Mouse (Mus musculus) E14TG2a.4 (cell line): ENCODE measurements around the gene Kdm1a.
A peak's percentile ranks its signal among the peaks of the same experiment; 100 is the strongest.

Experiments used
- H3K27me3 ChIP-seq: 2 replicates; pipeline ENCODE4 v1.6.1; 2014; ENCODE audit warnings: low read length, control low read depth; ENCODE audit not compliant: insufficient read depth
- H3K36me3 ChIP-seq: 2 replicates; pipeline ENCODE4 v1.6.1; 2014; ENCODE audit warnings: low read length, control low read depth; ENCODE audit not compliant: insufficient read depth
- H3K4me1 ChIP-seq: replicated peaks from 2 replicates; pipeline ENCODE4 v1.6.1; 2014; ENCODE audit warnings: low read depth, low read length, control low read depth
- H3K4me3 ChIP-seq: replicated peaks from 2 replicates; pipeline ENCODE4 v1.5.1; 2014; ENCODE audit warnings: mild to moderate bottlenecking, low read length
- H3K9me3 ChIP-seq: 2 replicates; pipeline ENCODE4 v1.6.1; 2014; ENCODE audit warnings: low read length, control low read depth
- CTCF ChIP-seq: conservative IDR thresholded peaks from 2 replicates; pipeline ENCODE4 v1.5.1; 2014; ENCODE audit warnings: low read length
- NANOG ChIP-seq: IDR thresholded peaks from 2 replicates; pipeline ENCODE4 v1.6.1; 2014; ENCODE audit warnings: borderline replicate concordance, low read length, mixed read lengths
- POU5F1 ChIP-seq: IDR thresholded peaks from 2 replicates; pipeline ENCODE4 v1.6.1; 2014; ENCODE audit warnings: low read length, borderline replicate concordance

Gene Kdm1a

DNA sequence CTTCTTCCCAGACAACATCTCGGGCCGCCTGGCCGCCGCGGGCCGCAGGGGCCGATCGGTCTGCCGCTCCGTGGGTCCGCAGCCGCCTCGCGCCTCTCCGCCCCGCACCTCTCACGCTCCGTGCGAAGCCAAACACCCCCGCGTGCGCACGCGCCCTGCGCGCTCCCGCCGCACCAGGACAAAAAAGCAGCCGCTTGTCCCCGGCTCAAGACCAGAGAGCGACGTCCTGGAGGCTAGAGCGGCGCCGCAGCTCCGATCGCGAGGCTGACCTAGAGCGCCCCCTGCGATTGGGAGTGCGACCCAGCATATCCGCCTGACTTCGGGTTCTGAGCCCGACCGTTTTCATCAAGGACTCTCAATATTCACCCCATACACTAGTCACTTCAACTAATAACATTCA lies at the start of gene Kdm1a:
Kdm1a (minus strand) TSS at position 156 of the 400 bp plus-strand sequence.
- TF ChIP-seq NANOG (no peak), CTCF (peak; percentile 56), POU5F1 (no peak)
- H3K36me3 ChIP-seq, result peaks cover 4% of the 10 kb centered on the region; the same call in 1 of the 2 replicates
- H3K4me1 ChIP-seq, result peaks cover 60% of the 10 kb centered on the region
- no peaks in the 10 kb centered on the region for H3K27me3 ChIP-seq
- H3K9me3 ChIP-seq, result no peaks in the 10 kb centered on the region
- H3K4me3 ChIP-seq, result peak within 1 kb of the TSS; percentile 95

DNA sequence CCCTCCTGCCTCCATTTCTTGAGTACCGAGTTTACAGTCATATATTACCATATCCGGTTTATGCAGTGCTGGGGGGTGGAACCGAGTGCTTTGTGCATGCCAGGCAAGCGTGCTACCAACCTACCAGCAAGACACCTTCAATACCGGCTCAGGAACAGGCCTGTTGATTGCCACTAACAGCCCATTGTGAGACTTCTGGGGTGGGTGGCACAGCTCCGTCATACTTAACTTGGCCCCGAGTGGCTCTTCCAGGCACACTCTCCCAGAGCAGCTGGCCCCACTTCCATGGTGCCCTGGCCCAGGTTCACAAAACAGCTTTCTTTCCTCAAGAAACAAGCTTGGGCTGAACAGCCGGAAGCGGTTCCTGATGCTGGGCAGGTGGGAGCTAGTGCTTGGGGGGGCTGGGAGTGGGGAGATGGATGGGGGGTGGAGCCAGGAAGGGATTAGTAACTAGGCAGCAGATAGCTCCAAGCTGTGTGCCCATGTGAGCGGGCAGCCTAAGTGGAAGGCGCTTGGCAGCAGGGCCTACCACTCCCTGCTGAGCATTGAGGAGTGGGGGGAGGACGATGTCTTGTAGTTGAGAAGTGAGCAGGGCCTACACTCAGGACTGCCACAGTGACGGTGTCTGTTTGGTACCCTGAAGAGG lies 49.5 kb upstream of the Kdm1a start:
- peaks cover 12% of the 10 kb centered on the region; the same call in 1 of the 2 replicates for H3K36me3 ChIP-seq
- peaks cover under 1% of the 10 kb centered on the region; the same call in 1 of the 2 replicates for H3K9me3 ChIP-seq
- H3K4me1 ChIP-seq, result peaks cover 9% of the 10 kb centered on the region
- no peak for TF ChIP-seq POU5F1
- TF ChIP-seq CTCF, result no peak
- no peak for TF ChIP-seq NANOG
- H3K4me3 ChIP-seq, result no peak overlapping the region
- peaks cover 5% of the 10 kb centered on the region; the same call in 1 of the 2 replicates for H3K27me3 ChIP-seq

DNA sequence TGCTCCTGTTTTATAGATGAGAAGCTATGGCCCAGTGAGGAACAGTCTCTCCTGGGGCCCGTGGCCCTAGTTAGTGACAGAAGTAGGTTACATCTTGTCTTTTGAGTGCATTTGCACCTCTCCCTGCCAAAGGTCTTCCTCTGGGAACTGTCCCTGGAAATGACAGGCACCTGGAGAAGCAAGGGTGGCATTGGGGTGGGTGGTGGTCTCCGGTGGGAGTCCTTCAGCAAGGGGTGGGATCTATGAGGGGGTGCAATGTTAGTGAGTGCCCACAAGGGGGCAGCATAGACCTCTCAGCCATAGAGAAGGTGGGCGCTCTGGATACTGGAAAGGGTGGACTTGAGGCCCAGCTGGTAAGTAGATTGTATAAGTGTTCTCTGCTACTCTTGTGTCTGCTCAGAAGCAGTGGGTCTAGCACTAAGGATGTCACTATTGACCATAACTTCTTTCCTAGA lies 48.9 kb upstream of the Kdm1a start:
- TF ChIP-seq POU5F1 (no peak), CTCF (peak; percentile 94)
- Histone ChIP-seq H3K4me1 (peaks cover 9% of the 10 kb centered on the region), H3K36me3 (peaks cover 9% of the 10 kb centered on the region; the same call in 1 of the 2 replicates), H3K4me3 (no peak overlapping the region), H3K27me3 (peaks cover 5% of the 10 kb centered on the region; the same call in 1 of the 2 replicates), H3K9me3 (peaks cover 6% of the 10 kb centered on the region; the same call in 1 of the 2 replicates)

DNA sequence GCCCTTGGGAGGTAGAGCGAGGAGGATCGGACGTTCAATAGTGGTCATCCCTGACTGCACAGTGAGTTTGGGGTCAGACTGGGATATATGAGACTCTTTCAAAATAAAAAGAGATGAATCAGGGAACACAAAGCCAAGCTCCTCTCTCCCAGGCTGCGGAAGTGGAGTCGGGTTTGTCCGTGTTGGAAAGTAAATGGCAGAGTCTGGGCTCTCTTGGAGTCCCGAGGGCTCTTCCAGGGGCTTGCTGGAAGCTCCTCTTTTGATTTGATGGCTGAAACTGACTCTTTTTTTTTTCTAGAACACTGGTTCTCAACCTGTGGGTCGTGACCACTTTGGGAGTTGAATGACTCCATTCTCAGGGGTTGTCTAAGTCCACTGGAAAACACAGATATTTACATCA lies 47.7 kb upstream of the Kdm1a start:
- Histone ChIP-seq H3K9me3 (peaks cover 6% of the 10 kb centered on the region; the same call in 1 of the 2 replicates), H3K27me3 (peaks cover 9% of the 10 kb centered on the region; the same call in 1 of the 2 replicates), H3K36me3 (peaks cover 4% of the 10 kb centered on the region; the same call in 1 of the 2 replicates), H3K4me1 (peaks cover 9% of the 10 kb centered on the region), H3K4me3 (no peak overlapping the region)
- no peak for TF ChIP-seq NANOG
- no peak for TF ChIP-seq CTCF
- no peak for TF ChIP-seq POU5F1

DNA sequence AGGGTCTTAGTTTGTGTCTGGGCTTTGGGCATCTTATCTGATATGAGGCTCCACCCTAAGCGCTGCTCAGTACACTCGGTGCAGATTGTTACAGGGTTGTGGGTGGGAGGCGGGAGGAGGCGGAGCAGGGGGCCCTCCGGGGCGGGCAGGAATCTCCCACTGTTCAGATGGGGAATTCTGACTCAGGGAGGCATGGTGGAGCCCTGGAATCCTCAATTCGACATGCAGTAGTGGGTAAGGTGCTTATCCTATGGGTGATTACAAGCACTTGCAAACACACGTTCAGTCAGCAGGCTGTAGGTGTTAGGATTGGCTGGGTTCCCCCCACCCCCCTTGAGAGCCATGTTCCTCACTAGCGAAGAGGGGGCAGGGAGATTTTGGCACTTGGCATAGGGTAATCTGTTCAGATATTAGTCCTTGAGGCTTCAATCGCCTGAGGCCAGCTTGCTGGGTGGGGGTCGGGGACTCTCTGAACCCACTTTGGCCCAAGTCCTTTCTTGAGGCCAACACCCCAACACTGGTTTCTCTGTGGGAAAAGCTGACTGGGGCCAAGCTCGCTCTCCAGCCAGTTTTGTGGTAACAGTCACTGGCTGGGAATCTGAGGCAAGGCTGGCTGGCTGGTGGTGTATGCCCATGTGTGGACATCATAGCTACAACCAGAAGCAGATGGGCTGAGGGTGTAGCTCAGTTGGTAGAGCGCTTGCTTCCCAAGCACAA lies 47.1 kb upstream of the Kdm1a start:
- H3K36me3 ChIP-seq, result peaks cover 3% of the 10 kb centered on the region; the same call in 1 of the 2 replicates
- no peak overlapping the region; the same call in none of the 2 replicates for H3K4me3 ChIP-seq
- H3K4me1 ChIP-seq, result peaks cover 10% of the 10 kb centered on the region
- TF ChIP-seq NANOG (no peak), POU5F1 (no peak), CTCF (no peak)
- H3K27me3 ChIP-seq, result peaks cover 13% of the 10 kb centered on the region
- H3K9me3 ChIP-seq, result peaks cover 6% of the 10 kb centered on the region; the same call in 1 of the 2 replicates

DNA sequence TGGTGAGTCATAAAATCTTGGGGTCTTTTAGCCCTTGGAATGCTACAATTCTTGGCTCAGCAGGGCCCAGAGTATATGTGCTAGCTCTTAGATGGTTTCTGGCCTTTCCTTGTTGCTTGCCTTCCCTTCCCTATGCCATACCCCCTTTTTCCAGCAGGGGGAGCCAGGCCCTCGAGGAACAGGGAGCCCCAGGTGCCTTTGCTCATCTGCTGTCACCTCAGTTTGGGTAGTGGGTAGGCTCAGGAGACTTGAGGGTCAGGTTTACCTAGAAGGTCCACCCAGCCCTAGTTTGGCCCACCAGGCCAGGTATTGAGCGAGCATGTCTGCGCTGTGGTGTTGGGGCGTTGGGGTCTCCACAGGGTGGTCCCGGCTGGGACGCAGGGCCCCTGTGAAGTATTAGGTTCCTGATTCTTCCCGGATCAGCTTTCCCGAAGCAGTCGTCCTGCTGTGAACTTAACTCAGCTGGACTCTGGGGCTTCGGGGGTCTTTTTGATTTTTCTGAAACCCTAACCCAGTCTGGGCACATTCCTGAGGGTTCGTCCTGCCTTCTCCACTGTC lies 46.5 kb upstream of the Kdm1a start:
- peaks cover 13% of the 10 kb centered on the region for H3K27me3 ChIP-seq
- TF ChIP-seq CTCF (peak; percentile 98), POU5F1 (no peak)
- no peaks in the 10 kb centered on the region for H3K36me3 ChIP-seq
- H3K9me3 ChIP-seq, result peaks cover 6% of the 10 kb centered on the region; the same call in 1 of the 2 replicates
- H3K4me3 ChIP-seq, result no peak overlapping the region; the same call in 1 of the 2 replicates
- H3K4me1 ChIP-seq, result peaks cover 16% of the 10 kb centered on the region

DNA sequence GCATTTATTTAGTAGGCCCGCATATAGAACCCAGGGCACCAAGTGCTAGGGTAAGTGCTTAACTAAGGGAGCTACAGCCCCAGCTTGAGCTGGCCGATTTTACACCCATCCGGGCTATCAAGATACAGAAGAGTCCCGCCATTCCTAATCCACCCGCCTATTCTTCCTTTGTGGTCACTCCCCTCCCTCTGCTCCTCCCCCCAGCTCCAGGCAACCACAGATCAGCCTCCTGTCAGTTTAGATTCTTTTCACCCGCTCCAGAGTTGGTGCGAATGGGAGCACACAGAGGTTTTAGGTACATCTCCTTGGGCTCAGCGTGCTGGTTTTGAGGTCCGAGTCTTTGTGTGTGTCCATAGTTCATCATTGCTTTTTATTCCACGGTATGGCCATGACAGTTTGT lies 36.4 kb upstream of the Kdm1a start:
- H3K9me3 ChIP-seq, result peaks cover 3% of the 10 kb centered on the region; the same call in 1 of the 2 replicates
- H3K4me1 ChIP-seq, result peaks cover 30% of the 10 kb centered on the region
- peaks cover 43% of the 10 kb centered on the region for H3K27me3 ChIP-seq
- H3K4me3 ChIP-seq, result peak overlapping the region; percentile 41; the same call in 1 of the 2 replicates
- no peaks in the 10 kb centered on the region for H3K36me3 ChIP-seq
- 0 out of 2 replicates have a peak, but pooled peaks have one; percentile 4 for TF ChIP-seq NANOG
- TF ChIP-seq POU5F1, result no peak

DNA sequence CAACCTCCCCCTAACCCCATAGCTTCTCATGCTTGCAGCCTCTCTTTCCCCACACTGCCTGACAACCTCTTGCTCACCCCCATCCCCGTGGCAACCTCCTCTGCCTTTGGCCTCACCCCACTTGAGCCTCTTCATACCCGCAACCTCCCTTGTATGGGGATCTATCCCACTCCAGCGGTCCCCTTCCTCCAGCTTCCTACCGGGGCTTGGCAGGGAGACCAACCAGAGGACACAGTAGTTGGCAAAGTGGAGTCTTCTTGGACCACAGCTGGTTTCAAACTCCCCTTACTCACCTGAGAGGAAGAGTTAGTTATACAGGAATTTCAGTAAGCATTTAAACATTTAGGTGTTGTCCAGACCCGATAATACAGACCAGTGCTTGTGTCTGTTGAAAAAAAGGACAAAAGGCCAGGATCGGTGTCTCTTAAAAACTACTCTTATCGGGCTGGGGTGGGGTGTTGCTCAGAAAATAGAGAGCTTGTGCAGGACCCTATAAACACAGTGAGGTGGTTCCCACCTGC lies 35.8 kb upstream of the Kdm1a start:
- Histone ChIP-seq H3K9me3 (peaks cover 5% of the 10 kb centered on the region; the same call in 1 of the 2 replicates), H3K36me3 (no peaks in the 10 kb centered on the region), H3K4me3 (peak overlapping the region; percentile 41; the same call in 1 of the 2 replicates), H3K27me3 (peaks cover 43% of the 10 kb centered on the region), H3K4me1 (peaks cover 30% of the 10 kb centered on the region)
- TF ChIP-seq CTCF, result no peak
- TF ChIP-seq NANOG, result no peak
- TF ChIP-seq POU5F1, result no peak
